Mouse (Mus musculus): ENCODE results near the gene Hectd2.

DNA sequence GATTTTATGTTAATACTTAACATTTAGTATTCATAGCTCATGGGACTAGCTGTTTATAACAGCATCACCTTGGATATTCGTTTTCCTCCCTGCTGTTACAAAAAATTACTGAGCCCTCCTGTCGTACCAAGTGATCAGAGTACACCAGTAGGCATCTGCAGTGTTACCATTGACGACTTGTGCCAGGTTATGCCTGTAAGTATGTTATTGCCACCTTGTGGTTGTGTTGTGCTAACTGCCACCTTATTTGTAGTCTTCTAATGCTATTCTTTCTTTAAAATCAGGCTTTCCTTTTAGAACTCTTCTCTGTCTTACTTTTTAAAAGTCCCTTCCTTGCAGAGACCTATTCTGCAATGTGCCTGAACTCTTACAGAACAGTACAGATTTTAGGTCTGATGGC, 54.8 kb downstream of the Hectd2 start:
- no peak for TF ChIP-seq CTCF (IDR thresholded peaks at IDR 0.05; ENCODE audit: low read depth, low read length)
- no peak for TF ChIP-seq EP300 (IDR thresholded peaks at IDR 0.05; ENCODE audit: insufficient read depth, low read depth, low read length)
